Mouse (Mus musculus): ENCODE data around the gene Fbxl2. TPM values are rescaled to one million over a fixed set of nuclear protein-coding genes. Genes with fewer than 3 reads are reported as not detected.
"Not testable (repeated sequence)": the region's sequence is repeated elsewhere in the genome, so short reads cannot be mapped to it uniquely, and the experiment has no call there.

Gene Fbxl2
- 1 to 10 TPM in 1 of 2 experiments, under 1 TPM in 1; 0.34 to 1.1 TPM for total RNA-seq (2021)
- long read RNA-seq, experiment 1: 0 reads
- long read RNA-seq, experiment 2, partial matches to known transcripts: 0 of 1 reads
- long read RNA-seq, experiment 2, other reads (novel, unspliced or antisense): 1 of 1 reads

GRCm38 (mm10) chr9:114046028-114046427 lies at the start of gene Fbxl2:
TSS of gene Fbxl2 (minus strand) at chr9:114046191.
- peak; percentile 9 for DNase-seq (ENCODE audit: low spot score)

DNA sequence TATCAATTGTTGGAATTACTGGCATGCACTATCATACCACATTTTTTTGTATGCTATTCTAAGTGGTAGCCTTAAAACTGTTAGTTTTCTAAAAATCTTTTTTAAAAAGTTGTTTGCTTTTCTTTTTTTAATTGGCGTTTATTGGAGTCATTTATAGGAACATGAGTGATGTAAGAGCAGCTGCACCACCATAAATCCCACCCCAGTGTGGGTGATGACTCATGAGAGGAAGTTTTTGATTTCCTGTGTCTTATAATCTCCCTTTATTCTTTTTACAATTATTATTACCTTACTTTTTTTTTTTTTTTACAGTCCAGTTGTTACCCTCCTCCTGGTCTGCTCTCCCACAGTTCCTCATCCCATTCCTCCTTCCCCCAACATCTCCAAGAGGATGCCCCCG lies 48.9 kb upstream of the Fbxl2 start:
- no peak for DNase-seq (ENCODE audit: low spot score)

- not testable (repeated sequence) for DNase-seq (ENCODE audit: low spot score)
Measured at GRCm38 (mm10) chr9:114092188-114092587, 46.2 kb upstream of the Fbxl2 start.

GRCm38 (mm10) chr9:114088885-114089284 lies 42.9 kb upstream of the Fbxl2 start:
- DNase-seq (ENCODE audit: low spot score): not testable (repeated sequence)

GRCm38 (mm10) chr9:114087106-114087815 lies 41.3 kb upstream of the Fbxl2 start:
- peak; percentile 6 for DNase-seq (ENCODE audit: low spot score)

- no peak for DNase-seq (ENCODE audit: low spot score)
Measured at GRCm38 (mm10) chr9:114086422-114086821, 40.4 kb upstream of the Fbxl2 start.

DNA sequence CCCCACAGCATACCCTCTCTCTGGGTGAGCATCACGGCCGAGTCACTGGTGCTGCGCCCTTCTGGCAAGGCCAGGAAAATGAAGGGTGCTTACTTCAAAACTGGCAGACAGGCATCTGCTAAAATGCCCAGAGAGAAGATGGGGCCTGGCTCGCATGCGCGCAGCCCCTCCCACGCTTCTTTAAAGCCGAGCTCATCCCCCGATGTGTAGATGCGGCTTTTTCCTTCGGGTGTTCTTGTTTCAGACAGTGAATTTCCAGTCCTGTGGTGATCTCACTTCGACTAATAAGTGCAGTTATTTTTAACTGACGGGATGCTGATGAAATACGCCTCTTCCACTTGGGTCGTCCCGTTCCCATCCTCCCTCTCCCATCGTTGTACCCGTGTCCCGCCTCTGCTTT lies 27.7 kb upstream of the Fbxl2 start:
- no peak for DNase-seq (ENCODE audit: low spot score)

- no peak for DNase-seq (ENCODE audit: low spot score)
Measured at GRCm38 (mm10) chr9:114069372-114069771, 23.4 kb upstream of the Fbxl2 start.

GRCm38 (mm10) chr9:114068494-114069053 lies 22.6 kb upstream of the Fbxl2 start:
- DNase-seq (ENCODE audit: low spot score): no peak

DNA sequence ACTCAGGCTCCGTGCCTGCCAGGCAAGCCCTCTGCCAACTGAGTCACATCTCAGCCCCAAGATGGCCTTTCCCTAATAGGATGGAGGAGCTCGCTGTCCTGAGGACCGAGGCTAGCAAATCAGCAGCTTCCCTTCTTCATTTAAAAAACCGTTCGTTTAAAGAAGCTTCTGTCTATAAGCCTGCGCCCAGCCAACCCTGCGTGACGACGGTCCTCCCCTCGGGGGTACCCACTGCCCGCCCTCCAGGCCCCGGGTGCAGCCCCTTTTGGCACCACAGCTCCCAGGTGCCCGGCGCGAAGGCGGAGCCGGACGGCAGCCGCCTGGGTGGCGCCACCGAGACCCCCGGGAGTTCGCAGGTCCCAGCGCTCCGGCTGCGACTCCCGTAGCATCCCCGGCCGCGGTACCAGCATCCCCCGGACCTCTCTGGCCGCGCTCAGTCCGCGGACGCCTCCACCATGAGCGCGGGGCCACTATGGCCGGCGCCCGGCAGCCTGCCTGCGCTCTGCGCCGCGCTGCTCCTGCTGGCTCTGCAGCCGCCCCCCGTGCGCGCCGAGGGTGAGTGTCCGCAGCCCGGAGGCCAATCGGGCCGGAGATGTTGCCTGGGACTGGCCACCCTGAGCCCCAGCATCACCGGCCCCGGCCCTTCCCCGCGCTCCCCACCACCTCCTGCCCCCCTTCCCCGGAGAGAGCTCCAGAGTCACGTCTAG lies 11.3 kb upstream of the Fbxl2 start, which contains the start of gene Susd5:
Gene Susd5, plus strand, starts transcription at position 51 of the 707 bp plus-strand sequence.
- no peak for DNase-seq (ENCODE audit: low spot score)

DNA sequence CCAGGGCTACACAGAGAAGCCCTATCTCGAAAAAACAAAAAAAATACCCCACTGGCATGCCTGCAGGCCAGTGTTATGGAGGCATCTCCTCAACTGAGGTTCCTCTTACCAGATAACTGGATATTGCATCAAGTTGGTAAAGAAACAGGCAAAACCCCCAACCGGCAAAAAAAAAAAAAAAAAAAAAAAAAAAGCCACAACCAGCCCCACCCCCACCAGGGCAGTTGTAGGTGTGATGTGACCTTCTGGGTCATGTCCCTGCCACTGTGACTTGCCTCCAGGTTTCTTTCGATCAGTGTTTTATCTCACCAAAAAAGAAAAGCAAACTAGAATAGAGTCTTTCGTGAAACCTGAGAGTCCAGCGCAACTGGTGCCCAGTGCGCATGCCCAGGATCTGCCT lies 6.9 kb upstream of the Fbxl2 start:
- DNase-seq (ENCODE audit: low spot score): no peak

DNA sequence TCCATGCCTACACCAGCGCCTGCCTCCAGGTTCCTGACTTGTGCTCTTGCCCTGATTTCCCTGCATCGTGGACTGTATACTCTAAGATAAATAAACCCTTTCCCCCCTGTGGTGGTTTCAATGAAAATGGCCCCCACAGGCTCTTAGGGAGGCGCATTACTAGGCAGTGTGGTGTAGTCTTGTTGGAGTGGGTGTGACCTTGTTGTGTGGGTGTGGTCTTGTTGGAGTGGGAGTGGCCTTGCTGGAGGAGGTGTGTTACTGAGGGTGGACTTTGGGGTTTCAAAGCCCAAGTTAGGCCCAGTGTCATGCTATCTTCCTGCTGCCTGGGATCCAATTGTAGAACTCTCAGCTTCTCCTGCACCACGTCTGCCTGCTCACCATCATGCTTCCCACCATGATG lies 6.0 kb upstream of the Fbxl2 start:
- DNase-seq (ENCODE audit: low spot score): no peak

DNA sequence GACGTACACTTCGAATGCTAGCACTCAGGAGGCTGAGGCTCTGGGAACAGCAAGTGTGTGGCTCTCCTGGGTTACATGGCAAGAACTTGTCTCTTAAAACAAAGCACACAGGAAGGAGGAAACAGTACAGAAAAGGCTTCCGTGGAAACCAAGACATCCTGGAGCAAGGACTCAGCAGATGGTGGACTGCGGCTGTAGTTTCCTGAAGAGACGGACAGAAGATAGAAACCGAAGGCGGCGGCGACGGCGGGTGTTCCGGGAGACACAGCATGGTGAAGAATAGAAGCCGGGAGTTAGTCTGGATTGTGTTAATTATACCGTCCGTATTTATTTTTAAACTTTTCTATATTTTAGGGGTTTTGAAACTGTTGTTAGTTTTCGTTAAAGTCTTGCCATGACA lies 4.8 kb upstream of the Fbxl2 start:
- DNase-seq (ENCODE audit: low spot score): no peak

- no peak for DNase-seq (ENCODE audit: low spot score)
Measured at GRCm38 (mm10) chr9:114050106-114050505, 4.1 kb upstream of the Fbxl2 start.

- DNase-seq (ENCODE audit: low spot score): no peak
Measured at GRCm38 (mm10) chr9:114046676-114047075, 685 bp upstream of the Fbxl2 start.

- DNase-seq (ENCODE audit: low spot score): no peak
Measured at GRCm38 (mm10) chr9:114044446-114044845, 1.5 kb downstream of the Fbxl2 start.

DNA sequence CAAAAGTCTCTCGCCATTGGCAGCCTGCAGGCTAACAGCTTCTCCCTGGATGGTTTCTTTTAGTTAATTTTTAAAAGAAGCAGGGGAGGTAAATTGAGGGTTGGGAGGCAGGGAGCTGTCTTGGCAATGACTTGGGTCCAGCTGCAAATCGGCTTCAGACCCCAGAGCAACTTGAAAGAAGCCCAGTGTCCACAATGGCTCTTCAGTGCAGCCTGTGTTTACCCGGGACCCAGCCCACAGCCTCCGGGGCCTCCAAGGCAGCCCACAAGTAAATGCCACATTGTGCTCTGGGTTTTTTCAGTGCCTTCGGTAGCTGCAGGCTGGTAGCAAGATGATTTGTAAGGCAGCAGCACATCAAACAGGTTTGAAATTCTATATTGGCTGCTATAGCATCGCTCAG lies 3.5 kb downstream of the Fbxl2 start:
- DNase-seq (ENCODE audit: low spot score): no peak

- no peak for DNase-seq (ENCODE audit: low spot score)
Measured at GRCm38 (mm10) chr9:114040945-114041344, 5.0 kb downstream of the Fbxl2 start.

- peak; percentile 12 for DNase-seq (ENCODE audit: low spot score)
Measured at GRCm38 (mm10) chr9:114026261-114026934, 19.6 kb downstream of the Fbxl2 start.

GRCm38 (mm10) chr9:114025846-114026245 lies 20.1 kb downstream of the Fbxl2 start:
- DNase-seq (ENCODE audit: low spot score): no peak

DNA sequence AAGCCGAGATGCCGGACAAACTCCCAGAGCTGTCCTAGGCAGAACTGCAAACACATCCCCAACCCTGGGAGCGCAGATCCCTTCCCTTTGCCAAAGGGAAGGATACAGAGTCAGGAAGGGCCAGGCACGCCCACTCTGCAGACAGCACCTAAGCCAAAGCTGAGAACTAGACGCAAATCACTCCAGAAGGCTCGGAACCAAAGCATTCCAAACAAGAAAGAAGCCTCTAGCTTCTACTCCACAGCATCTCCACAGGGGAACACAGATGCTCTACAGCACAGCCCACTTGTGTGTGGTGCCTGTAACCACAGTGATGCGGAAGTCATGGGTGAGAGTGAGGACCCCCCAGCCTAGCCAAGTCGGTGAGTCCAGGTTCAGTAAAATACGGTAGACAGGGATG lies 20.8 kb downstream of the Fbxl2 start:
- DNase-seq (ENCODE audit: low spot score): no peak

GRCm38 (mm10) chr9:114022141-114022540 lies 23.9 kb downstream of the Fbxl2 start:
- DNase-seq (ENCODE audit: low spot score): no peak
